Mouse (Mus musculus) neural tube, embryonic 10.5 days (tissue): ENCODE results near the gene Qser1.

Experiments
- DNase-seq: peaks from one replicate; pipeline ENCODE4 v3.0.0-alpha.2; 2017; ENCODE audit warnings: low spot score; ENCODE audit errors: extremely low spot score

The Qser1 gene

GRCm38 (mm10) chr2:104817555-104818330 lies 1.2 kb upstream of the Qser1 start:
- DNase-seq: peak; percentile 25

GRCm38 (mm10) chr2:104816866-104817439 lies 393 bp upstream of the Qser1 start:
- DNase-seq: peak; percentile 94

GRCm38 (mm10) chr2:104815561-104816370 lies 794 bp downstream of the Qser1 start:
- DNase-seq: peak; percentile 82

- DNase-seq: no peak
These were observed 2.2 kb downstream of the Qser1 start for GRCm38 (mm10) chr2:104814181-104814951.

- no peak for DNase-seq
These were observed 11.1 kb downstream of the Qser1 start for GRCm38 (mm10) chr2:104805435-104805834.

GRCm38 (mm10) chr2:104774763-104775162 lies 41.8 kb downstream of the Qser1 start:
- DNase-seq: no peak

- DNase-seq: no peak
These were observed 47.9 kb downstream of the Qser1 start for GRCm38 (mm10) chr2:104768697-104769096.

- DNase-seq: no peak
These were observed 52.5 kb downstream of the Qser1 start for GRCm38 (mm10) chr2:104764018-104764417.

GRCm38 (mm10) chr2:104763134-104763703 lies 53.3 kb downstream of the Qser1 start:
- no peak for DNase-seq

- DNase-seq: no peak
These were observed 65.9 kb downstream of the Qser1 start for GRCm38 (mm10) chr2:104750611-104751010.

GRCm38 (mm10) chr2:104748652-104749183 lies 67.8 kb downstream of the Qser1 start:
- DNase-seq: no peak

GRCm38 (mm10) chr2:104746251-104746650 lies 70.3 kb downstream of the Qser1 start:
- DNase-seq: no peak

GRCm38 (mm10) chr2:104743971-104744370 lies 72.6 kb downstream of the Qser1 start:
- no peak for DNase-seq

GRCm38 (mm10) chr2:104743160-104743559 lies 73.4 kb downstream of the Qser1 start:
- DNase-seq: no peak

- DNase-seq: peak; percentile 86
These were observed 73.9 kb downstream of the Qser1 start, which contains the start of gene Depdc7 for GRCm38 (mm10) chr2:104742741-104743064. TSS of gene Depdc7 (minus strand) at chr2:104742878.

- no peak for DNase-seq
These were observed 74.4 kb downstream of the Qser1 start for GRCm38 (mm10) chr2:104741896-104742740.

- DNase-seq: no peak
These were observed 75.4 kb downstream of the Qser1 start for GRCm38 (mm10) chr2:104741015-104741758.

- DNase-seq: no peak
These were observed 76.2 kb downstream of the Qser1 start for GRCm38 (mm10) chr2:104740248-104740949.

GRCm38 (mm10) chr2:104739691-104740090 lies 76.9 kb downstream of the Qser1 start:
- no peak for DNase-seq
